Mouse (Mus musculus) myocyte (in vitro differentiated cells): ENCODE measurements at regions not wholly inside any gene's neighbourhood (a gene's known extent, or its start where the extent isn't known, plus 50 kb on each side); places are given as distances from the start of the nearest gene placed in this dataset.
A peak's percentile ranks its signal among the peaks of the same experiment; 100 is the strongest.

Experiments used
- H3K27me3 ChIP-seq: one replicate; pipeline ENCODE4 v1.6.1; 2011; ENCODE audit not compliant: control insufficient read depth, insufficient read depth, insufficient read length
- H3K36me3 ChIP-seq: one replicate; pipeline ENCODE4 v1.6.1; 2011; ENCODE audit not compliant: control insufficient read depth, insufficient read depth
- H3K4me2 ChIP-seq: one replicate; pipeline ENCODE4 v1.6.1; 2011; ENCODE audit warnings: low read depth, control low read depth
- H3K4me3 ChIP-seq: one replicate; pipeline ENCODE4 v1.5.1; 2011; ENCODE audit warnings: mild to moderate bottlenecking, control low read depth, moderate library complexity
- H3K79me2 ChIP-seq: one replicate; pipeline ENCODE4 v1.6.1; 2011; ENCODE audit not compliant: control insufficient read depth, insufficient read depth
- H3ac ChIP-seq: one replicate; pipeline ENCODE4 v1.6.1; 2011; ENCODE audit not compliant: control insufficient read depth, insufficient read length
- CEBPB ChIP-seq: IDR thresholded peaks from 2 replicates; pipeline ENCODE4 v1.6.1; 2011; ENCODE audit warnings: mild to moderate bottlenecking, moderate library complexity; ENCODE audit not compliant: poor library complexity, insufficient read depth, severe bottlenecking
- E2F4 ChIP-seq: IDR thresholded peaks from one replicate; pipeline ENCODE4 v1.6.1; 2011; ENCODE audit warnings: mild to moderate bottlenecking, control low read depth, moderate library complexity; ENCODE audit not compliant: insufficient read depth
- MAX ChIP-seq: IDR thresholded peaks from one replicate; pipeline ENCODE4 v1.6.1; 2011; ENCODE audit warnings: low read depth, mild to moderate bottlenecking, control low read depth
- MYOD1 ChIP-seq, 3 experiments: IDR thresholded peaks; one replicate each; pipeline ENCODE4 v1.6.1; 2011; ENCODE audit warnings: control low read depth in 2 of 3, low read depth in 2 of 3, mild to moderate bottlenecking in 2 of 3, moderate library complexity in 1 of 3; ENCODE audit not compliant: insufficient read length in 2 of 3, control insufficient read depth in 1 of 3
- MYOG ChIP-seq, 3 experiments: IDR thresholded peaks; one replicate each; pipeline ENCODE4 v1.6.1; 2011; ENCODE audit warnings: control low read depth in 2 of 3, low read depth in 2 of 3, mild to moderate bottlenecking in 2 of 3; ENCODE audit not compliant: insufficient read length in 2 of 3, control insufficient read depth in 1 of 3, insufficient read depth in 1 of 3
- POLR2A ChIP-seq: IDR thresholded peaks from one replicate; pipeline ENCODE4 v1.6.1; 2011; ENCODE audit warnings: low read depth, mild to moderate bottlenecking, control low read depth, moderate library complexity; ENCODE audit not compliant: insufficient read length
- POLR2AphosphoS2 ChIP-seq: IDR thresholded peaks from one replicate; pipeline ENCODE4 v1.6.1; 2011; ENCODE audit warnings: low read depth, control low read depth; ENCODE audit not compliant: insufficient read length
- REST ChIP-seq: IDR thresholded peaks from one replicate; pipeline ENCODE4 v1.6.1; 2011; ENCODE audit warnings: mild to moderate bottlenecking, control low read depth, moderate library complexity; ENCODE audit not compliant: insufficient read depth, insufficient read length
- SRF ChIP-seq: IDR thresholded peaks from one replicate; pipeline ENCODE4 v1.6.1; 2011; ENCODE audit warnings: low read depth; ENCODE audit not compliant: control insufficient read depth, insufficient read length
- TCF12 ChIP-seq: IDR thresholded peaks from one replicate; pipeline ENCODE4 v1.6.1; 2011; ENCODE audit warnings: mild to moderate bottlenecking, control low read depth; ENCODE audit not compliant: poor library complexity, insufficient read depth, severe bottlenecking
- TCF3 ChIP-seq: IDR thresholded peaks from one replicate; pipeline ENCODE4 v1.6.1; 2011; ENCODE audit warnings: low read depth, control low read depth; ENCODE audit not compliant: insufficient read length
- USF1 ChIP-seq: IDR thresholded peaks from one replicate; pipeline ENCODE4 v1.6.1; 2011; ENCODE audit warnings: low read depth, mild to moderate bottlenecking, control low read depth, moderate library complexity

GRCm38 (mm10) chr11:79787766-79788165 lies 174.4 kb downstream of the Utp6 start:
- Histone ChIP-seq H3K79me2 (no peaks in the 10 kb centered on the region), H3K27me3 (no peaks in the 10 kb centered on the region), H3K36me3 (no peaks in the 10 kb centered on the region), H3ac (no peak overlapping the region), H3K4me2 (no peak overlapping the region), H3K4me3 (no peak overlapping the region)
- TF ChIP-seq MYOD1 (IDR thresholded peaks at IDR 0.05; ENCODE audit: control insufficient read depth in 1 of 3, insufficient read length in 2 of 3, low read depth in 2 of 3) (no peak), TCF12 (no peak), MAX (no peak), CEBPB (no peak), E2F4 (no peak), SRF (no peak), POLR2AphosphoS2 (no peak), TCF3 (no peak), REST (no peak), MYOG (IDR thresholded peaks at IDR 0.05; ENCODE audit: control insufficient read depth in 1 of 3, insufficient read depth in 1 of 3, insufficient read length in 2 of 3, low read depth in 2 of 3) (no peak), POLR2A (no peak), USF1 (no peak)

- Histone ChIP-seq H3K4me2 (no peak overlapping the region), H3K79me2 (no peaks in the 10 kb centered on the region), H3ac (no peak overlapping the region), H3K27me3 (no peaks in the 10 kb centered on the region), H3K4me3 (no peak overlapping the region), H3K36me3 (no peaks in the 10 kb centered on the region)
- TF ChIP-seq CEBPB (no peak), TCF12 (no peak), POLR2AphosphoS2 (no peak), MAX (no peak), MYOD1 (IDR thresholded peaks at IDR 0.05; ENCODE audit: control insufficient read depth in 1 of 3, insufficient read length in 2 of 3, low read depth in 2 of 3) (no peak), MYOG (IDR thresholded peaks at IDR 0.05; ENCODE audit: control insufficient read depth in 1 of 3, insufficient read depth in 1 of 3, insufficient read length in 2 of 3, low read depth in 2 of 3) (no peak), TCF3 (no peak), POLR2A (no peak), E2F4 (no peak), USF1 (no peak), REST (no peak), SRF (no peak)
Observed at GRCm38 (mm10) chr11:79784071-79784470, 178.1 kb downstream of the Utp6 start.

GRCm38 (mm10) chr11:79781966-79782365 lies 180.2 kb downstream of the Utp6 start:
- TF ChIP-seq REST (no peak), MYOD1 (IDR thresholded peaks at IDR 0.05; ENCODE audit: control insufficient read depth in 1 of 3, insufficient read length in 2 of 3, low read depth in 2 of 3) (no peak), MYOG (IDR thresholded peaks at IDR 0.05; ENCODE audit: control insufficient read depth in 1 of 3, insufficient read depth in 1 of 3, insufficient read length in 2 of 3, low read depth in 2 of 3) (no peak), E2F4 (no peak), TCF3 (no peak), CEBPB (no peak), MAX (no peak), SRF (no peak), POLR2A (no peak), USF1 (no peak), TCF12 (no peak), POLR2AphosphoS2 (no peak)
- H3K27me3 ChIP-seq = no peaks in the 10 kb centered on the region
- no peaks in the 10 kb centered on the region for H3K79me2 ChIP-seq
- no peaks in the 10 kb centered on the region for H3K36me3 ChIP-seq
- H3K4me2 ChIP-seq = no peak overlapping the region
- no peak overlapping the region for H3ac ChIP-seq
- H3K4me3 ChIP-seq = no peak overlapping the region

- Histone ChIP-seq H3K4me3 (no peak overlapping the region), H3K27me3 (no peaks in the 10 kb centered on the region), H3K79me2 (no peaks in the 10 kb centered on the region), H3K36me3 (no peaks in the 10 kb centered on the region), H3ac (no peak overlapping the region), H3K4me2 (peak overlapping the region; percentile 72)
- TF ChIP-seq TCF12 (peak; percentile 81), CEBPB (peak; percentile 57), TCF3 (no peak), MYOD1 (IDR thresholded peaks at IDR 0.05; ENCODE audit: control insufficient read depth in 1 of 3, insufficient read length in 2 of 3, low read depth in 2 of 3) (peak; percentile 60 to 92 (median 86))
Observed at GRCm38 (mm10) chr11:79779756-79780155, 182.4 kb downstream of the Utp6 start.

GRCm38 (mm10) chr11:79778522-79778921 lies 183.7 kb downstream of the Utp6 start:
- TF ChIP-seq MAX = no peak
- TF ChIP-seq CEBPB = peak; percentile 75; the same call in 1 of the 2 replicates
- peak; percentile 45 for TF ChIP-seq TCF3
- peak in 1 of 3 experiments; percentile 58 for TF ChIP-seq MYOD1 (IDR thresholded peaks at IDR 0.05; ENCODE audit: control insufficient read depth in 1 of 3, insufficient read length in 2 of 3, low read depth in 2 of 3)
- peak; percentile 60 for TF ChIP-seq TCF12
- TF ChIP-seq REST = no peak
- TF ChIP-seq MYOG (IDR thresholded peaks at IDR 0.05; ENCODE audit: control insufficient read depth in 1 of 3, insufficient read depth in 1 of 3, insufficient read length in 2 of 3, low read depth in 2 of 3) = peak in 2 of 3 experiments; percentile 15 to 43
- TF ChIP-seq POLR2A = no peak
- TF ChIP-seq E2F4 = no peak
- no peak for TF ChIP-seq POLR2AphosphoS2
- TF ChIP-seq USF1 = peak; percentile 43

More at GRCm38 (mm10) chr11:79778522-79778921, 183.7 kb downstream of the Utp6 start:
- peak overlapping the region; percentile 72 for H3K4me2 ChIP-seq
- no peak overlapping the region for H3ac ChIP-seq
- no peak overlapping the region for H3K4me3 ChIP-seq
- no peaks in the 10 kb centered on the region for H3K27me3 ChIP-seq
- H3K79me2 ChIP-seq = no peaks in the 10 kb centered on the region
- no peaks in the 10 kb centered on the region for H3K36me3 ChIP-seq
